Mouse (Mus musculus) central nervous system, embryonic 11.5 days (tissue): Measurements from ENCODE around the gene 1190002N15Rik. TPM values are rescaled to one million over a fixed set of nuclear protein-coding genes. Genes with fewer than 3 reads are reported as not detected.

Source experiments
- polyA plus RNA-seq: library from polyadenylated mRNA; depleted of rRNA; stranded (reverse); fragments of >200 nt; gene quantifications from 2 replicates; pipeline ENCODE4 v1.2.3, GENCODE M21; 2012; rRNA removed

Gene 1190002N15Rik
- 25.6 and 35.7 TPM in 2 replicates for polyA plus RNA-seq

DNA sequence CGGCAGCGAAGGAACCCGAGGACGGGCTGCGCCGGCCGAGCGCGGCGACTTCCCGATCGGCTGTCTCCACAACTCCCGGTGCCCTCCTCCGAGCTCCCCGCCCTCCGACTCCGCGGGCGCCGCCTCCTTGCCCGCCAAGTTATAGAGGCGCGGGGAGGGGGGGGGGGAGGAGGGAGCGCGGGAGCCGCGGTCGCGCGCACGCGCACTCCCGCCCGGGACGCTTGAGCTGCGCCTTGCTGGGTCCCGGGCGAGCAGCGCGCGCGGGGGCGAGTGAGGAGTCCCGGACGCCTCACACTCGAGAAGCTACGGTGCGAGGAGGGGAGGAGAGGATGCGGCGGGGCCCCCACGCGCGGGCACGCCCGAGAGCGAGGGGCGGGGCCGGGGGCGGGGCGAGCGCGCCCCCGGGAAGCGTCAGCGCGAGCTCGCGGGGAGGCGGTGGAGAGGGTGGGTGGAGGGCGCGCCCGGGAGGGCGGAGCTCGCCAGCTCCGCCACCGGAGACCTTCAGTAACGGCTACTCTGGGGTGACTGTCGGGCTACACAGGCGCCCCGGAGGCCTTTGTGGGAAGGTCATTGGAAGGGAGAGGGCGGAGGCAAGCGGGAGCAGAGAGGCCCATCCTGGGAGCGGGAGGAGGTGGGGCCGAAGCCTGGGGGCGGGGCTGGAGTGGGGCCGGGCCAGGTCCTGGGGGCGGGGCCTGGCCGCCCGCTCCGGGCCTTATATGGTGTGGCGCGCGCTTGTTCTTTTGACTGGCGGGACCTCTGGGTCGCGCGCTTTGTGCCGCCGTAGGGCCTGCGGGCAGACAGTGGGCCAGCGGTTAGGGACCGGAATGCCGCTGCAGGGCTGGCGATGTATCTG, at the start of gene 1190002N15Rik:
Gene 1190002N15Rik (minus strand): TSS at position 112 of the 853 bp plus-strand sequence.

Other genes with a start within 250 kb of the 1190002N15Rik start
- gene Slc9a9, start 131.8 kb upstream of the 1190002N15Rik start, polyA plus RNA-seq = 2.0 and 3.1 TPM in 2 replicates